ENCODE assay signal across 17 mouse cellular contexts in the genomic region with DNA sequence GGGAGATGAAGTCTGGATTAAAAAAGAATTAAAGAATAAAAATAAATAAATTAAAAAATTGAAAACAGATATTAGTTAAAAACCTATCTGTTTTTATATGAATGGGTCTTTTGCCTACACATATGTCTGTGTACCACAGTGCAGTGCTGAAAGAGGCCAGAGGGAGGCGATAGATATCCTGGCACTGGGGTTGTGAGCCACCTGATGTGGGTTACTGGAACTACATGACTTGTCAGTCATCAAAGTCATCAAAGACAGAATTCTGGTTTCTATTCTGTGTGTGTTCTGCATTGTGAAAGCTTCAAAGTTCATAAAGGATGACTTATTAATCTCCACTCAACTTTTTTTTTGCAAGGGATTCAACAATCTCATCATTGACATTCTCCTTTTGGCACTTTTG. TPM values are rescaled to one million over a fixed set of nuclear protein-coding genes. Genes with fewer than 3 reads are reported as not detected.
DNase-seq lines count a peak whose midpoint lies in the region; ATAC-seq and TF ChIP-seq lines count a peak whose summit lies in the region.
"Had no signal": no experiment of that assay in that cellular context is flagged by ENCODE, and none has a peak within 500 bp of the region (broad histone marks: within the 10 kb centered on the region; RNA-seq: fewer than 3 reads in every experiment).

No protein-coding gene starts in this region.

- peak; percentile 16; the same call in 1 of the 2 replicates for TF ChIP-seq CTCF in gastrocnemius, adult 2 months (IDR thresholded peaks at IDR 0.05)
- no peak for TF ChIP-seq CTCF in liver, adult 2 months (IDR thresholded peaks at IDR 0.05; ENCODE audit: low read depth, low read length)
- TF ChIP-seq CTCF in E14TG2a.4 (conservative IDR thresholded peaks at IDR 0.05; ENCODE audit: low read length), result peak; percentile 80

- intact Hi-C loops in gastrocnemius, adult 2 months (cut with DNase I), result no loop called here

- no peaks in the 10 kb centered on the region for H3K79me2 ChIP-seq in liver, adult 2 months (ENCODE audit: control insufficient read depth, insufficient read depth, low read length)

- no peak for ATAC-seq in neural tube, embryonic 15.5 days (ENCODE audit: low FRiP score)

- H3K9me3 ChIP-seq in E14TG2a.4 (ENCODE audit: low read length), result no peaks in the 10 kb centered on the region
- no peaks in the 10 kb centered on the region for H3K9me3 ChIP-seq in neural tube, embryonic 15.5 days (replicated peaks)
- H3K9me3 ChIP-seq: embryonic facial prominence, embryonic 15.5 days; hindbrain, embryonic 15.5 days; liver, embryonic 15.5 days; neural tube, embryonic 12.5 days had no signal

- no peaks in the 10 kb centered on the region for H3K4me1 ChIP-seq in liver, adult 2 months (ENCODE audit: control insufficient read depth, insufficient read depth, low read length)
- H3K4me1 ChIP-seq in E14TG2a.4 (replicated peaks; ENCODE audit: low read depth, low read length), result no peaks in the 10 kb centered on the region
- H3K4me1 ChIP-seq in neural tube, embryonic 15.5 days, result no peaks in the 10 kb centered on the region
- H3K4me1 ChIP-seq: embryonic facial prominence, embryonic 15.5 days; hindbrain, embryonic 15.5 days; liver, embryonic 15.5 days; neural tube, embryonic 12.5 days had no signal

- no peak overlapping the region for H3K4me2 ChIP-seq in neural tube, embryonic 15.5 days
- H3K4me2 ChIP-seq: embryonic facial prominence, embryonic 15.5 days; hindbrain, embryonic 15.5 days; liver, embryonic 15.5 days; midbrain, embryonic 11.5 days; neural tube, embryonic 12.5 days had no signal

- H3K27me3 ChIP-seq in liver, adult 2 months (ENCODE audit: control insufficient read depth, insufficient read depth, low read length), result no peaks in the 10 kb centered on the region
- peaks cover 5% of the 10 kb centered on the region; the same call in 1 of the 2 replicates for H3K27me3 ChIP-seq in E14TG2a.4 (ENCODE audit: insufficient read depth, low read length)
- no peaks in the 10 kb centered on the region for H3K27me3 ChIP-seq in neural tube, embryonic 15.5 days (replicated peaks)
- H3K27me3 ChIP-seq: embryonic facial prominence, embryonic 15.5 days; hindbrain, embryonic 15.5 days; liver, embryonic 15.5 days; neural tube, embryonic 12.5 days had no signal

- no peak overlapping the region for H3K27ac ChIP-seq in gastrocnemius, adult 2 months
- H3K27ac ChIP-seq in liver, adult 2 months (replicated peaks; ENCODE audit: insufficient read depth, low read depth, low read length), result no peak overlapping the region
- no peak overlapping the region for H3K27ac ChIP-seq in neural tube, embryonic 15.5 days (replicated peaks)
- H3K27ac ChIP-seq: embryonic facial prominence, embryonic 15.5 days; hindbrain, embryonic 15.5 days; liver, embryonic 15.5 days; neural tube, embryonic 12.5 days had no signal

- no peak for DNase-seq in gastrocnemius, adult 2 months
- no peak for DNase-seq in gastrocnemius, adult 18-20 months (ENCODE audit: low spot score)
- peak; percentile 42 for DNase-seq in liver, adult 2 months (ENCODE audit: extremely low read depth, low read depth, low spot score)
- no peak for DNase-seq in liver
- DNase-seq in kidney, adult 9 months, result peak; percentile 61
- DNase-seq in ovary, postnatal 14 days (ENCODE audit: low spot score), result no peak
- DNase-seq: cerebellum, postnatal 25 days; right cerebral cortex, adult 18-20 months had no signal

- H3K4me3 ChIP-seq in gastrocnemius, adult 2 months, result no peak overlapping the region
- H3K4me3 ChIP-seq in liver, adult 2 months (ENCODE audit: insufficient read depth, low read depth, low read length), result no peak overlapping the region
- H3K4me3 ChIP-seq in E14TG2a.4 (replicated peaks; ENCODE audit: low read length), result no peak overlapping the region
- H3K4me3 ChIP-seq in neural tube, embryonic 15.5 days (replicated peaks), result no peak overlapping the region
- H3K4me3 ChIP-seq: embryonic facial prominence, embryonic 15.5 days; hindbrain, embryonic 15.5 days; liver, embryonic 15.5 days; neural tube, embryonic 12.5 days had no signal

- no peaks in the 10 kb centered on the region for H3K36me3 ChIP-seq in liver, adult 2 months (ENCODE audit: control insufficient read depth, insufficient read depth, low read length)
- H3K36me3 ChIP-seq in E14TG2a.4 (ENCODE audit: insufficient read depth, low read length), result no peaks in the 10 kb centered on the region
- no peaks in the 10 kb centered on the region for H3K36me3 ChIP-seq in neural tube, embryonic 15.5 days
- H3K36me3 ChIP-seq: embryonic facial prominence, embryonic 15.5 days; hindbrain, embryonic 15.5 days; liver, embryonic 15.5 days; neural tube, embryonic 12.5 days had no signal

- 14% methylated on average over 1 of the region's 1 CpGs for WGBS in liver, adult 2 months
- WGBS in neural tube, embryonic 15.5 days, result 43% methylated on average over 1 of the region's 1 CpGs

- no peak overlapping the region for H3K9ac ChIP-seq in liver, adult 2 months (ENCODE audit: low read depth, low read length)
- H3K9ac ChIP-seq in neural tube, embryonic 15.5 days (replicated peaks), result no peak overlapping the region
- H3K9ac ChIP-seq: embryonic facial prominence, embryonic 15.5 days; hindbrain, embryonic 15.5 days; liver, embryonic 15.5 days; neural tube, embryonic 12.5 days had no signal

- no peak for TF ChIP-seq POLR2A in liver, adult 2 months (IDR thresholded peaks at IDR 0.05; ENCODE audit: extremely low read depth, insufficient read depth, low read length)

RNA-seq across cellular contexts. Expression of a gene that starts 43.4 kb away (rescaled TPM):
- not detected for total RNA-seq in gastrocnemius, adult 2 months (2021)
- total RNA-seq in gastrocnemius, adult 18-20 months (2021), result not detected
- not detected in 2 replicates for total RNA-seq in liver, adult 2 months (2014; rRNA removed)
- polyA plus RNA-seq in liver, adult 2 months (2012; rRNA removed), result not detected in 2 replicates
- polyA plus RNA-seq in neural tube, embryonic 15.5 days (2015; fragmentation: Nextera tagmentation; extraction: Ambion mirVana), result not detected in 2 replicates
- total RNA-seq: heart, adult 8-10 months had no signal
- polyA plus RNA-seq: C2C12; embryonic facial prominence, embryonic 15.5 days; hindbrain, embryonic 15.5 days; liver, embryonic 15.5 days; midbrain, embryonic 11.5 days; neural tube, embryonic 12.5 days had no signal

Comparison
In these comparisons a context has a peak if more than half of its experiments do, and no peak if none do; other contexts are left out.
1. DNase-seq: peak in liver, adult 2 months (single experiment) and kidney, adult 9 months (single experiment); none in gastrocnemius, adult 2 months (single experiment), gastrocnemius, adult 18-20 months (single experiment), liver (single experiment) and ovary, postnatal 14 days (single experiment).